ENCODE assay signal across 32 mouse cellular contexts in genomic region chr13:60322579-60322978, GRCm38 (mm10).
DNase-seq lines count a peak whose midpoint lies in the region; ATAC-seq lines count a peak whose summit lies in the region.
"Had no signal": no experiment of that assay in that cellular context is flagged by ENCODE, and none has a peak within 500 bp of the region (broad histone marks: within the 10 kb centered on the region; RNA-seq: fewer than 3 reads in every experiment).

No protein-coding gene starts in this region.

- H3K4me3 ChIP-seq in limb, embryonic 15.5 days: no peak overlapping the region
- H3K4me3 ChIP-seq: embryonic facial prominence, embryonic 15.5 days; forebrain, embryonic 13.5 days; hindbrain, embryonic 10.5 days; hindbrain, embryonic 15.5 days; kidney, embryonic 15.5 days; lung, embryonic 15.5 days; midbrain, embryonic 12.5 days; myocyte had no signal

- H3K27me3 ChIP-seq in limb, embryonic 15.5 days: no peaks in the 10 kb centered on the region
- H3K27me3 ChIP-seq: CH12.LX; embryonic facial prominence, embryonic 15.5 days; forebrain, embryonic 13.5 days; hindbrain, embryonic 15.5 days; kidney, embryonic 15.5 days; lung, embryonic 15.5 days; midbrain, embryonic 12.5 days had no signal

- H3K4me1 ChIP-seq in limb, embryonic 15.5 days: no peaks in the 10 kb centered on the region
- H3K4me1 ChIP-seq: embryonic facial prominence, embryonic 15.5 days; forebrain, embryonic 13.5 days; hindbrain, embryonic 10.5 days; hindbrain, embryonic 15.5 days; lung, embryonic 15.5 days; midbrain, embryonic 12.5 days had no signal

- WGBS in limb, embryonic 15.5 days: 47% methylated on average over 3 of the region's 3 CpGs

- H3K27ac ChIP-seq in limb, embryonic 15.5 days: peak overlapping the region; percentile 62
- H3K27ac ChIP-seq: embryonic facial prominence, embryonic 15.5 days; forebrain, embryonic 13.5 days; hindbrain, embryonic 10.5 days; hindbrain, embryonic 15.5 days; kidney, embryonic 15.5 days; lung, embryonic 15.5 days; midbrain, embryonic 12.5 days; stomach, postnatal 0 days had no signal

- H3K9me3 ChIP-seq in limb, embryonic 15.5 days: no peaks in the 10 kb centered on the region; the same call in 1 of the 2 replicates
- H3K9me3 ChIP-seq: embryonic facial prominence, embryonic 15.5 days; forebrain, embryonic 13.5 days; hindbrain, embryonic 15.5 days; kidney, embryonic 15.5 days; lung, embryonic 15.5 days had no signal

- no peak overlapping the region for H3K4me2 ChIP-seq in limb, embryonic 15.5 days
- H3K4me2 ChIP-seq: embryonic facial prominence, embryonic 15.5 days; forebrain, embryonic 13.5 days; hindbrain, embryonic 15.5 days; kidney, embryonic 15.5 days; liver, embryonic 11.5 days; lung, embryonic 15.5 days; midbrain, embryonic 12.5 days had no signal

- H3K36me3 ChIP-seq in limb, embryonic 15.5 days: no peaks in the 10 kb centered on the region
- H3K36me3 ChIP-seq: embryonic facial prominence, embryonic 15.5 days; hindbrain, embryonic 10.5 days; hindbrain, embryonic 15.5 days; kidney, embryonic 15.5 days; lung, embryonic 15.5 days; midbrain, embryonic 12.5 days had no signal

- peak; percentile 43 to 70 for DNase-seq in adrenal gland, adult (ENCODE audit: inconsistent age in 2 of 2, low spot score in 1 of 2)
- DNase-seq in adrenal gland, adult 8-10 months: no peak
- peak; percentile 39 for DNase-seq in gastrocnemius, postnatal 25 days
- DNase-seq in gastrocnemius, adult 8-10 months (ENCODE audit: low spot score in 2 of 2): no peak
- DNase-seq in adrenal gland, postnatal 14 days: peak; percentile 37
- DNase-seq in embryo, embryonic 9.5 days (ENCODE audit: extremely low spot score): no peak
- DNase-seq in layer of hippocampus, adult 9-10 months (ENCODE audit: low spot score): no peak
- DNase-seq: cerebellum, adult 11-12 months; cerebellum, adult 9-11 months; embryo, embryonic 11 days; heart, postnatal 14 days; kidney, adult 11 months; kidney, postnatal 36 days; layer of hippocampus, postnatal 36 days; left cerebral cortex, postnatal 4 days; right cerebral cortex, postnatal 25 days; thymus, adult 18-20 months; thymus, postnatal 25 days had no signal

- peak; percentile 65; the same call in 1 of the 2 replicates for ATAC-seq in limb, embryonic 15.5 days (ENCODE audit: insufficient number of reproducible peaks, low FRiP score, low TSS enrichment, low read depth)
- ATAC-seq: activated CD4-positive, CD25-positive, alpha-beta regulatory T cell, adult 4 months; forebrain, embryonic 13.5 days; inflammation-experienced regulatory T-cells, adult 6 months had no signal

- no peak overlapping the region for H3K9ac ChIP-seq in limb, embryonic 15.5 days
- H3K9ac ChIP-seq: embryonic facial prominence, embryonic 15.5 days; forebrain, embryonic 13.5 days; hindbrain, embryonic 15.5 days; kidney, embryonic 15.5 days; lung, embryonic 15.5 days; midbrain, embryonic 12.5 days had no signal

Comparison
In these comparisons a context has a peak if more than half of its experiments do, and no peak if none do; other contexts are left out.
1. DNase-seq: peak in adrenal gland, adult (2 of 2), gastrocnemius, postnatal 25 days (single experiment) and adrenal gland, postnatal 14 days (single experiment); none in adrenal gland, adult 8-10 months (single experiment), gastrocnemius, adult 8-10 months (0 of 2), embryo, embryonic 9.5 days (single experiment) and layer of hippocampus, adult 9-10 months (single experiment).